Mouse (Mus musculus) liver, embryonic 13.5 days (tissue): Measurements from ENCODE around the gene Snph. TPM values are rescaled to one million over a fixed set of nuclear protein-coding genes. Genes with fewer than 3 reads are reported as not detected.

ENCODE experiments used
- ATAC-seq: fragments of 200-750 bp; cut with Nextera tagmentation; 2 replicates; pipeline ENCODE4 v1.8.0; 2017; ENCODE audit warnings: low read depth, mild to moderate bottlenecking, moderate number of reproducible peaks, moderate library complexity
- DNase-seq: peaks from one replicate; pipeline ENCODE4 v3.0.0; 2022
- H3K27ac ChIP-seq: fragments of 300-500 bp; sonication (generic); 2 replicates; pipeline ENCODE4 v1.5.1; 2015; ENCODE audit warnings: moderate library complexity, mild to moderate bottlenecking, inconsistent platforms
- H3K27me3 ChIP-seq: fragments of 300-500 bp; sonication (generic); 2 replicates; pipeline ENCODE4 v1.6.1; 2015; ENCODE audit warnings: mild to moderate bottlenecking, inconsistent platforms
- H3K36me3 ChIP-seq: fragments of 300-500 bp; sonication (generic); 2 replicates; pipeline ENCODE4 v1.6.1; 2015; ENCODE audit warnings: mild to moderate bottlenecking, inconsistent platforms
- H3K4me1 ChIP-seq: fragments of 300-500 bp; sonication (generic); replicated peaks from 2 replicates; pipeline ENCODE4 v1.6.1; 2015; ENCODE audit warnings: inconsistent platforms
- H3K4me2 ChIP-seq: fragments of 300-500 bp; sonication (generic); 2 replicates; pipeline ENCODE4 v1.6.1; 2015; ENCODE audit warnings: inconsistent platforms, mild to moderate bottlenecking, moderate library complexity
- H3K4me3 ChIP-seq: fragments of 300-500 bp; sonication (generic); replicated peaks from 2 replicates; pipeline ENCODE4 v1.5.1; 2015; ENCODE audit warnings: mild to moderate bottlenecking, inconsistent platforms
- H3K9ac ChIP-seq: fragments of 300-500 bp; sonication (generic); 2 replicates; pipeline ENCODE4 v1.6.1; 2015; ENCODE audit warnings: mild to moderate bottlenecking, inconsistent platforms
- H3K9me3 ChIP-seq: fragments of 300-500 bp; sonication (generic); replicated peaks from 2 replicates; pipeline ENCODE4 v1.6.1; 2016; ENCODE audit warnings: inconsistent platforms
- whole genome bisulfite sequencing: fragments of 180-500 bp; shearing (Covaris S2); methylation state at CpG from one replicate; pipeline ENCODE4 v1.1.7; 2015; ENCODE audit not compliant: insufficient replicate concordance; 5-methylcytosine and 5-hydroxymethylcytosine counted together
- polyA plus RNA-seq: library from polyadenylated mRNA; unstranded; fragments of >200 nt; fragmentation: Nextera tagmentation; extraction: Ambion mirVana; gene quantifications from 2 replicates; pipeline ENCODE4 v1.2.1, GENCODE M21; 2015

The Snph gene
- polyA plus RNA-seq, 1 experiment from 2014 or later: not detected

DNA sequence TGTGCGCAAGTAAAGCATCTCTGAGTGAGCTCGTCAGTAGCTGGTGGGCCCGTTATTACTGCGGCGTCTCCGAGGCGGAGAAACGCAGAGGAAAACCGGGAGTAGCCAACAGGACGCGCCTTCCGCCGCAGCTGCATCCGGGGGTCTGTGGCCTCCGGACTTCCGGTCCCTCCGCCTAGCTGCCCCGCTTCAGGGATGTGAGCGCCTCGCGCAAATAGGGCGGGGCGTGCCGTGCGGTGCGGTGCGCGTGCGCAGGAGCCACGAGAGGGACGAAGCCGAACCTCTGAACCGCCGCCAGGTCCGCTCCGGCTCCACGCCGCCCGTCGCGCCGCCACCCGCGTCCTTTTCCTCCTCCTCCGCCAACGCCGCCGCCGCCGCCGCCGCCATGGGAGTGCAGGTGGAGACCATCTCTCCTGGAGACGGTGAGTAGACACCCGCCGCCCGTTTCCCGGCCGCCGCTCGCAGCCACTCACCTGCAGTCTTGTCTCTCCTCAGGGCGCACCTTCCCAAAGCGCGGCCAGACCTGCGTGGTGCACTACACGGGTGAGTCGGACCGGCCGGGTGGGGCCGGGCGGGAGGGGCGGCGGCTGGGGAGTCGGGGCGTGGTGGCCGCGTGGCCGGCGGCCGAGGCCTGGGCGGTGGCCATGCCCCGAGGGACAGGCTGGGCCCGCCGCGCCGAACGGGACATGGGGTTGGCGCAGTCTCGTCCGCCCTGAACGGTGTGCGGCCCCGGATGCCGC is 89.9 kb downstream of the Snph start, which contains the start of gene Fkbp1a:
Gene Fkbp1a, plus strand, starts transcription at position 161 of the 740 bp plus-strand sequence.
- peaks cover 40% of the 10 kb centered on the region for H3K4me1 ChIP-seq
- WGBS: under 1% methylated on average over 65 of the region's 93 CpGs
- H3K4me3 ChIP-seq: peak within 1 kb of the TSS; percentile 80
- no peaks in the 10 kb centered on the region for H3K9me3 ChIP-seq
- H3K36me3 ChIP-seq: peaks cover 25% of the 10 kb centered on the region
- DNase-seq (peak; percentile 91), ATAC-seq (peak; percentile 95)
- H3K4me2 ChIP-seq: peak within 1 kb of the TSS; percentile 95
- H3K27ac ChIP-seq: peak within 1 kb of the TSS; percentile 90
- no peaks in the 10 kb centered on the region for H3K27me3 ChIP-seq
- peak within 1 kb of the TSS; percentile 86 for H3K9ac ChIP-seq

Other genes with a start within 250 kb of the Snph start
- gene 4921509C19Rik, start 156.4 kb downstream of the Snph start, polyA plus RNA-seq: not detected in 2 replicates
- 99.8 and 107 TPM in 2 replicates for gene Nsfl1c, start 138.4 kb downstream of the Snph start, polyA plus RNA-seq
- 178 and 198 TPM in 2 replicates for gene Fkbp1a, start 90.1 kb downstream of the Snph start, polyA plus RNA-seq
- gene Sdcbp2, start 60.0 kb downstream of the Snph start, polyA plus RNA-seq: 0.25 and 0.33 TPM in 2 replicates
- not detected in 2 replicates for gene Rad21l, start 35.9 kb upstream of the Snph start, polyA plus RNA-seq
- 0.07 TPM in 2 replicates for gene Tmem74b, start 69.4 kb upstream of the Snph start, polyA plus RNA-seq
- 49.1 and 51.6 TPM in 2 replicates for gene Psmf1, start 111.6 kb upstream of the Snph start, polyA plus RNA-seq
- gene Rspo4, start 210.3 kb upstream of the Snph start, polyA plus RNA-seq: not detected in 2 replicates